Mouse (Mus musculus) thymus, postnatal 10 days (tissue): ENCODE results near the gene Gzmd.
"Not testable (repeated sequence)": the region's sequence is repeated elsewhere in the genome, so short reads cannot be mapped to it uniquely, and the experiment has no call there.

Source experiments
- DNase-seq, 2 experiments: peaks; one replicate each; pipeline ENCODE4 v3.0.0; 2021; ENCODE audit warnings: low spot score in 2 of 2

The Gzmd gene

DNA sequence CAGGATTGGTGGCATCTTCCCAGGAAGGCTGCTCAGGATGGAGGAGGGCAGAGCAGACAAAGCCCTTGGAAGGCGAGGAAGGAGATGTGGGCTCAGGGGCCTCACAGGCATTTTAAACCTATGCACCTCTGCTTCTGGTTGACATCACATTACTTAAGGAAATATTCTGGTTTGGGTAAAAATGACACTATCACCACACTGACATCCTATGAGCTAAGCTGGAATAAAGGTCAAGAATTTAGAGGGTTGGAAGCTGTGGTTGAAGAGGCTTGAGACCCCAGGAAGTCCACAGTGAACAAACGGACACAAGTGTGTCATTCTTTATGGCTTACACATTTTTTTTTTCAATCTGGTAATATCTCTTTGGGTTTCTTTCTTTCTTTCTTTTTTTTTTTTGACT, at the start of gene Gzmd:
Gene Gzmd, minus strand, starts transcription at position 101 of the 400 bp plus-strand sequence.
- DNase-seq, result not testable (repeated sequence)

DNA sequence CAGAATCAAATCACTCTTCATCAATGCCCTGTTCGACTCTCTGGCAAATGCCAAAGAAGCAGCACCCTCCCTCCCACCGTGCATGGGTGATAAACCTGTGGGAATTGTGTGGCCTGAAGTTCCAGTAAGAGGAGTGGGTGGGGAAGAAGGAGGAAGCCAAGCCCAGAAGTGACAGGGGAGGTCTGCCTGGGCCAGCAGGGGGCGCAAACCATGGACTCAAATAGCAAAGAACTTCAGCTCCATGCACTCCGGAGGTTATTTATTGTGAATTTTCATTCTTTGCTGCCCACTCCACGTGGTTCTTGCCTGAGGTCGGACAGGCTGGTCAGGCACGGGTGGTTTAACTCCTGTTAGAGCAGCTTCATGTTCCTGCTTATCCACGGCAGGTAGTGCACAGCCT, 45.2 kb upstream of the Gzmd start:
- peak in 1 of 2 experiments; percentile 51 for DNase-seq

DNA sequence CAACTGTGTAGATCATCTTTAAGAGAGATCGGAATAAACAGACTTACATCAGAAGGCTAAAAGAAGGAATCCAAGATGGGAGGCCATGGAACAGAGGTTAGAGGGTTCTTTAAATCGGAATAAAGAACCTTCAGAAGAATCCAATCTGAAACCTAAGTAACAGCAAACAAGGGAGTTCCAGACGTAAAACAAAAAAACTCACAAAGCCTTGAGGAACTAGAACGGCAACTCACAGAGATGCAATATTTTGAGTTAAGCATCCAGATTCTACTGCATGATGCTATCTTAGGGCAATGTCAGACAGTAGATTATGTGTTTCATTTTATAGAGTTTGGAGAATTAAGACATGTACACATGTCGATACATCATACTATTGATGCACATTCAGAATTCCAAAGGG, 42.1 kb upstream of the Gzmd start, which contains the start of gene Gzmn:
Gene Gzmn, minus strand, starts transcription at position 101 of the 400 bp plus-strand sequence.
- no peak for DNase-seq

DNA sequence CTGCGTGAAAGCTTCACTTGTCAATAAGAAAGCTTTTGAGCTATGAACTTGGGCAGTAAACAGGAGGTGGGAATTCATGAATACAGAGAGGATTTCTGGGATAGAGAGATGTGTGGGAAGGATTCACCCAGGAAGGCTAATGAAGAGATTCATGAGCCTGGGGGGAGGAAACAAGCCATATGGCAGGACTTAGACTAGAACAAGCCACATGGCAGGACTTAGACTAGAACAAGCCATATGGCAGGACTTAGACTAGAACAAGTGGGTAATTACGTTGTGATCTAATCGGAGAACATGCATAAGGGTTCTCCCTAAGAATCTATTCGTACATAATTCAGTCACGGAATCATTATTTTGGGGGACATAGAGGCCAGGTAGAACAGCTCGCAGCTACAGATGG, 41.0 kb upstream of the Gzmd start:
- no peak for DNase-seq

DNA sequence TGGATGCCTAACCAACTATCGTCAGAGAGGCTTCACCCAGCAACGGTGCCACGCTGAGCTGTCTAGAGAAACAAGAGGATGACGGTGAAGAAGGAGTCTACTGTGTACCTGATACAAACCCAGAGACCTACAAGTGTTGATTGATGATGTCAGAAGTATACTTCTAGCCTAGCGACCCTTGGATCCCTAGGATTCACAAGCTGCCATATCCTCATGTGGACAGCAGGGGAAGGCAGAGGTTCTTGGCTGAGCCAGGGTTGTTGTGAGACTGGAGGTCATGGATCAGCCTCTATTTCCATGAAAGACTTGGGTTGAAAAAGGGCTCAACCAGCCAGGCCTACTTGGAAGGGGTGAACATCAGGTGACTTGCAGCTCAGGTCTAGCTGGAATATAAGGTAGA, 40.3 kb upstream of the Gzmd start:
- no peak for DNase-seq

DNA sequence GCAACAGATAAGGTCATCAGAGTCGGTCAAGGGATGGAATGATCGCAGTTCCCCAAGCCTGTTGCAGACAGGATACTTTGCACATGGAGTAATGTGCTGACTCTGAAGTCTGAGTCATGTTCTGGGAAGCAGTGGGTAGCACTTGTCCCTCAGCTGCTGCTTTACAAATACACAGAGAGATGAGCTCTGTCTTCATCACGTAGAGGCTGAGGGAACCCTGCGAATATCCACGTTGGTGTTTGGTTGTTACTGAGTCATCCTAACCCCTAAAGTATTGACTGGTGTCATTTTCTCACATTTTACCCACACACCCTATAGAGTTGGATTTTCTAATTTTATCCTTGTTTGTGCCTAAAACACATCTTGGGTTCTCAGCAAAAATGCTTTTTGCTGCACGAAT, 35.6 kb upstream of the Gzmd start:
- DNase-seq, result no peak

DNA sequence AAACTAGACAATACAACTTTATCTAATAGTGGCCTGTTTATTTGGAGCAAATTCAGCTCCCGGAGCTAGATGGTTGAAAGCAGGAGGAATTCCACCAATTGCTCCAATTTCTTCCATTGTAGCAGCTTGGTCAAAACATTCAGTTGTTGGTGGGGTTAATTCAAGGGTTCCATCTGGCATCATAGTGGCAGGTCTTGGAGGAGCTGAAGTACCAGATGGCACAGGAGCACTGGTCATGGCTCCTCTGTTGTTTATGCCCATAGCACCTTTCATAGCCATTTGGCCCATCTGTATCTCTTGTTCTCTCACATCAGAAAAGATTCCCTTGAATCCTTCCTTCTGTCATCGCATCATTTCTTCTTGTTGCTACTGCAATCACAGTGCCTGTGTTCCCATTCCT, 29.7 kb upstream of the Gzmd start:
- DNase-seq, result no peak

DNA sequence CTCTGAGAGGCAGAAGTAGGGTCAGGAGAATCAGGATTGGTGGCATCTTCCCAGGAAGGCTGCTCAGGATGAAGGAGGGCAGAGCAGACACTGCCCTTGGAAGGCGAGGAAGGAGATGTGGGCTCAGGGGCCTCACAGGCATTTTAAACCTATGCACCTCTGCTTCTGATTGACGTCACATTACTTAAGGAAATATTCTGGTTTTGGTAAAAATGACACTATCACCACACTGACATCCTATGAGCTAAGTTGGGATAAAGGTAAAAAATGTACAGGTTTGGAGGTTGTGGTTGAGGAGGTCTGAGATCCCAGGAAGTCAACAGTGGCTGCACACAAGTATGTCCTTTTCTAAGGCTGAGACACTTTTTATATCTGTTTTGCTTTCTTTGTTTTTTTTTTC, 27.1 kb upstream of the Gzmd start, which contains the start of gene Gzmg:
Gene Gzmg, minus strand, starts transcription at position 101 of the 400 bp plus-strand sequence.
- DNase-seq, result not testable (repeated sequence)

DNA sequence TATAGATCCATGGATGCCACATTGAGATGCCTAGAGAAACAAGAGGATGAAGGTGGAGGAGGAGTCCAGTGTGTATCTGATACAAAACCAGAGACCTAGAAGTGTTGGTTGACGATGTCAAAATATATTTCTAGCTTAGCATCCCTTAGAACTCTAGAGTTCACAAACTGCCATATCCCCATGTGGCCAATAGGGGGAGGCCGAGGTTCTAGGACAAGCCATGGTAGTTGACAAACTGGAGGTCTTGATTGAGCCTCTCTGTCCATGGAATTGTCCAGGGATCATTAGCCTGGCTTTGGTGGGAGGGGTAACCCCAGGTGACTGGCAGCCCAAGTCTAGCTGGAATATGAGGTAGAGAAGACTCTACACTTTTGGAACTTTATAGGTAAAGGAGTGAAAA, 22.9 kb upstream of the Gzmd start:
- DNase-seq, result no peak

DNA sequence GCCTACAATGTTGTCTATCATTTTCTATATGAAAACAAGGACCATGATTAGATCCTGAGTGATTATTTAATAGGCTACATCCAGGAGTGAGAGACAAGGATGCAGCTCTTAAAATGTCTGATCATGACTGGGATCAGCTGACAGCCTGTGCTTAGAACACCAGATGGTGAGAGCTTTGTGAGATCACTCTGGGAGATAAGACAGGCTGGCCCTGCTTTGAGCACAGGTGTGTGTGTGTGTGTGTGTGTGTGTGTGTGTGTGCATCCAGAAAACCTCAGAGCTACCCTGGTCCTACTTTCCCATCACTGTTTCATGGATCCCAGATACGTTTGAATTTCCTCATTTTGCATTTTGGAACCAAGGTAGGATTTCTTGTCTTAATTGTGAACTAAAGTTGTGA, 1.3 kb upstream of the Gzmd start:
- DNase-seq, result not testable (repeated sequence)

DNA sequence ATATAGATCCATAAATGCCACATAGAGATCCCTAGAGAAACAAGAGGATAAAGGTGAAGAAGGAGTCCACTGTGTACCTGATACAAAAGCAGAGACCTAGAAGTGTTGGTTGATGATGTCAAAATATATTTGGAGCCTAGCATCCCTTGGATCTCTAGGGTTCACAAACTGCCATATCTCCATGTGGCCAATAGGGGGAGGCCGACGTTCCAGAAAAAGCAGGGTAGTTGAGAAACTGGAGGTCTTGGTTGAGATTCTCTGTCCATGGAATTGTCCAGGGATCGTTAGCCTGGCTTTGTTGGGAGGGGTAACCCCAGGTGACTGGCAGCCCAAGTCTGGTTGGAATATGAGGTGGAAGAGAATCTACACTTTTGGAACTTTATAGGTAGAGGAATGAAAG, 4.1 kb downstream of the Gzmd start:
- no peak for DNase-seq

DNA sequence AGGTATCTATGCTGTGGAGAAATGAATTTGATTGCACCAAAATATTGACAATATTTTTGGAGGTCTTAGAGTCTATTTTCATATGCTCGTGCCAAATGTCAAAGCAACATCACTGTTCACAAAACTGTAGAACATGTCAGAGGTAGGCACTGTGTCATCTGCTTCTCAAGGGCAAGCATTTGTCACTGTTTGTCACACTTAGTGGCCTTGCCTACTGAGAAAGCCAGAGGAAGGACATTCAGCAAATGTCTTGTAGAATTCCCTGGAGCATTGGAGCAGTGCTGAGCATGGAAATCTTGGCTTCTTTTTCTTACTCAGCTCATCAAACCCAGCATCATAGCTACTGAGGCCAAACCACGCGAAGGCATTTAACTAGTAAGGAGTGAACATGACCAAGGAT, 8.9 kb downstream of the Gzmd start:
- DNase-seq, result no peak

DNA sequence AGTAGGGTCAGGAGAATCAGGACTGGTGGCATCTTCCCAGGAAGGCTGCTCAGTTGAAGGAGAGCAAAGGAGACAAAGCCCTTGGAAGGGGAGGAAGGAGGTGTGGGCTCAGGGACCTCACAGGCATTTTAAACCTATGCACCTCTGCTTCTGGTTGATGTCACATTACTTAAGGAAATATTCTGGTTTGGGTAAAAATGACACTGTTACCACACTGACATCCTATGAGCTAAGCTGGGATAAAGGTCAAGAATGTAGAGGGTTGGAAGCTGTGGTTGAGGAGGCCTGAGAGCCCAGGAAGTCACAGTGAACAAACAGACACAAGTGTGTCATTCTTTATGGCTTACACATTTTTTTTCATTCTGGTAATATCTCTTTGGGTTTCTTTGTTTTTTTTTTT, 11.9 kb downstream of the Gzmd start, which contains the start of gene Gzme:
Gene Gzme, minus strand, starts transcription at position 101 of the 400 bp plus-strand sequence.
- DNase-seq, result no peak

DNA sequence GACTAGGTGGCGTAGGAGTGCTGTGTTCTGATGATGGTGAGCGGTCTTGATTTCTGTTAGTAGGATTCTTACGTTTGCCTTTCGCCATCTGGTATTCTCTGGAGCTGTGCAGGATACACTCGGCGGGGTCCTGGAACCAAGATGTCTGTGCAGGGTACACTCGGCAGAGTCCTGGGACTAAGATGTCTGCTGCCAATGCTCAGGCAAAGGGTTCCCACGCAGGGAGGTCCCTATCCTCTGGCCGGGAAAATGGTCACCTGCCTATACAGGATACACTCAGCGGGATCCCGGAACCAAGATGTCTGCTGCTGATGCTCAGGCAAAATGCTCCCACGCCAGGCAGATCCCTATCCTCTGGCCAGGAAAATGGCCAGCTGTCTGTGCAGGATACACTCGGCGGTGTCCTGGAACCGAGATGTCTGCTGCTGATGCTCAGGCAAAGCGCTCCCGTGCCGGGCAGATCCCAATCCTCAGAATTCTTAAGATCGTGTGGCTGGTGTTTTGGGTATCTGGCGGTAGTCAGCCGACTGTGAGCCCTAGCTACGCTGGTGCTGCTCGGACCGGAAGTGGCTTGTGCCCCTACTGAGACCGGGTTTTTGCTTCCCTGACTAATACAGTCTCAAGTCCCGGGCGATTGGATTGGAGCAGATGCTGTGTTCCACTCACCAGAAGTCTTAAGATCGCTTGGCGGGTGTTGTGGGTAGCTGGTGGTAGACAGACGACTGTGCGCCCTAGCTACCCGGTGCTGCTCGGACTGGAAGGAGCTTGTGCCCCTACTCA, 16.7 kb downstream of the Gzmd start:
- DNase-seq, result not testable (repeated sequence)

DNA sequence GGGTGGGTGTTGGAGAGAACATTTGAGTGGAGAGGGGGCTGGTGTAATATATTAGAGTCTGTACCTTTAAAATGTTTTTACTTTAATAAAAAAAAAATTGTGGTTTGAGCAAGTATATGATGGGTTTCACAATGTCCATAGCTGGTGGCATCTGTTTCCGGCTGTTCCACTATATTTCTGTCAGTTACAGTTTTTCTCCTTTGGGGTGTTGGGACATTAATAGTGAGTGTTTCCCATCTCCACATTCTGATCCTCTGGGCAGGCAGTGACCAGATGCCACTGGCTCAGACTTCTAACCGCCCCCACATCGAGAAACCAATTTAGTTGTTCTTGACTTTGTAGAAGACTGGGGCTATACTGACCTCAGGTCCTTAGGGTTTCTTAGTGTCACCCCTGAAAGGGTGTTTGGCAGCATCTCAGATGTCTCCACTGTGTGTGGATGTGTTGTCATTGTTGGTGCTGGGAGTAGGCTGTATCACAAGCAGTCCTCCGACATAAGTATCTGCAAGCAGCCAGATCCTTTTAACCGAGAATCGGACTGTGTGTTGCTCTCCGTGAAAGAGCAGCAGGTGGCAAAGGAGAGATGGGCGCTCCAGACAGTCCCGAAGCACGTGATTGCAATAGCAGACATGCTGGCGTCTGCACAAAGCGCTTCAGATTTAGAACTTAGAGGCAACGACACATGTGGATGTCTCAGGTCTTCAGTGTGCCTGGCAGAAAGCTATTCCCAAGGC, 26.8 kb downstream of the Gzmd start:
- no peak for DNase-seq

DNA sequence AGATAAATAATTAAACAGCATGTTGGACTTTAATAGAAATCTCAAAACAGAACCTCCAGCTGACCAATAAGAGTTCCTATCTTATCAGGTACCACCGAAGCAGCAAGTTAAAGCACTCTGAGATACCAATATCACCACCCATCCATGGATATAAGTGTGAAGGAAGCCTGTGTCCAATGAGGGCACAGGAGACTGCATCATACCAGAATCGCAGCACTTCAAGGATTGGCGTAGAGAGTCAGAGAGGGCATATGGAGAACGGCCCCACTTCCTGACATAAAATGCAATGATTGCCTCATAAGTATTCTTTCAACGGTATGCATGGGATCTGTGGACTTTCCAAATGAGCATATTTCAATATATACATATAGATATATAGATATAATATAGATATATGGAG, 27.4 kb downstream of the Gzmd start:
- DNase-seq, result no peak

DNA sequence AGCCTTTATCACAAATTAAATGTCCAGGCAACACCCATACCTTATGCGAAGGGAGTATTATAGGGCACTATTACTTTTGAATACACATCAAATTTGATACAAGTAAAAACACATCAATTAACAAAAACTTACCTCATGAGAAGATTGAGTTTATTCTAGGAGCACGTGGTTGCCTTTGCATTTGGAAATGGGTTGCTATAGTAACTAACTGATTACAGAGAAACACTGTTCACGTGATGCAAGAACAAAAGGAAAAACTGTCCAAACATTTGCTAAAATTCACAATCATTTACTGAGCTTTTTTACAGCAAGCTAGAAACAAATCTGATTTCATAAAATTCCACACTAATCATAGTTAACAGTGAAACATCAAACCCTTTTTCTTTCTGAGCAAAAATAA, 29.0 kb downstream of the Gzmd start:
- no peak for DNase-seq

DNA sequence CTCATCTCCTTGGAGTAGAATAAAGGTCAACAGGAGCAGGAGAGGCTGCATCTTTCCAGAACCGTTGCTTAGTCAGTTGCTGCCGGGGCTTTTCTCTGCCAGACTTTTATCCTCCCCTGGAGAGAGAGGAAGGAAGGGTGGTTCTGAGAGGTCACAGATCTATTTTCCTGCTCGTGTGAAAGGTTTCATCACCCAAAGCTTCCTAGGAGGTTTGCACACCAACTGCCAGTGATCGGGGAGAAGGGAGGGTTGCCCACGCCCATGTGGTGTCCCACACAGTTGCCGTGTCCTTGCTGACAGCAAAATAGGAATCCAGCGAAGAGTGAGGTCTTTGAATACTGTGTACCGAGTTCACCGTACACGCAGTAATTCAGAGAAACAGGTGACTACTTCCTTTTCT, 30.0 kb downstream of the Gzmd start, which contains the start of gene Ctsg:
Gene Ctsg, minus strand, starts transcription at position 189 of the 400 bp plus-strand sequence.
- no peak for DNase-seq

DNA sequence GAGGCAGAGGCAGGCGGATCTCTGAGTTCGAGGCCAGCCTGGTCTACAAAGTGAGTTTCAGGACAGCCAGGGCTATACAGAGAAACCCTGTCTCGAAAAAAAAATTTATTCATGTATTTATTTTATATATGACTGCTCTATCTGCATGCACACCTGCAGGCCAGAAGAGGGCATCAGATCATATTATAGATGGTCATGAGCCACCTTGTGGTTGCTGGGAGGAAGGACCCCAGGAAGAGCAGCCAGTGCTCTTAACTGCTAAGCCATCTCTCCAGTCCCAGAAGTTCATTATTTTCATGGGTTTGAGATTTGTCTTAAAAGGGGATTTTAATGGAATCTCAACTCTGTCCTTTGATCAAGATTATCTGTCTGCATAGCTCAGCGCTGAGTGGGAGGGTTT, 33.5 kb downstream of the Gzmd start:
- peak in 1 of 2 experiments; percentile 25 for DNase-seq

DNA sequence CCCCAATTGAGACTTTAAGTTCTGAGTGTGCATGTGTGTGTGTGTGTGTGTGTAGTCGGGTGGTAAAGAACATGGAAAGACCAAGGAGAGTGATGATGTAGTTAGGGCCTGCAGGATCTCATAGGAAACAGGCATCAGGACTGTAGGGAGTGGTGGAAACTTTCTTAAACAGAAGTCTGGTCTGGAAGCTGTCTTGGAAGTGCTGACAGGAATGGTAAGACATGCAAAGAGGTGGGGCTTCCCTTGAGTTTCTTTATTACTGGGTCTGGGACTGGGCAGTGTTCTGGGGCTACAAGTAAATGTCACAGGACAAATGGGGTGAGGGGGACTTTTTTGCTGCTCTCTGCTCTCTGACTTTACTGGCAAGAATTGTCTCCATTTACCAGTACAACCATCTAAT, 34.8 kb downstream of the Gzmd start:
- DNase-seq, result no peak

DNA sequence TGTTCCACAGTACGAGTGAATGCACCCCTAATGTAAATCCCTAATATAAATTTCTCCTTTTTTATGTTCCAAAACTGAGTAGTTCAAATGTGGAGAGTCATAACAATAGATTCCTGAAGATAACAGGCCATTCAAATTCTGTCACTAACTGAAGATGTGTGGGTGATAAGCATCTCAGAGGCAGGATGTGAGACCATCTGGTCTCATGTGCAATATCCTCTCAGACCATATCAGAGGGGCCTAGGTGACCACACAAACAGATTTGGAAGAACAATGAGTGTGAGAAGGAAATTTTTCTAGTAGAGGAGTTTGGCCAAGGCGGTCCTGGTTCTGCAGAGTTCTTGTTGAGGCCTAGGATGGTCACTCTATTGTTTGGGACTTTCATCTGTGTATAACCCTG, 39.1 kb downstream of the Gzmd start:
- no peak for DNase-seq

DNA sequence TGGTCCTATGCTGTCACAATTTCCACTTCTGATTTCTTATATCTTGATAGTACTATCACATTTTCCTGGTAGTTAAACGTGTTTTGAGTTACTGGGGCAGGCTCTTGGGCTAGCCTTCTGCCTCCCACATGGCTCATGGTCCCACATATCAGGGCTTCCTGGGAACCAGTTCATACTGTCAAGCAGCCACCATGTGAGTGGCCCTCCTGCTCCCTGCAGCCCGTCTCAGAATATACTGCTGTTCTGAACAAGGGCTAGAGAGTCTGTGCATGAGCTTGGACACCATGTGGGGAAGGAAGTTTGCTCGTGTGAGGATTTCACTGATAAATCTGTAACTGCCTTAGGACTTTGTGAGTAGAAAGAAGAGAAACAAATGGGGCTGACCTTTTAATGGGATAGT, 45.7 kb downstream of the Gzmd start:
- no peak for DNase-seq

DNA sequence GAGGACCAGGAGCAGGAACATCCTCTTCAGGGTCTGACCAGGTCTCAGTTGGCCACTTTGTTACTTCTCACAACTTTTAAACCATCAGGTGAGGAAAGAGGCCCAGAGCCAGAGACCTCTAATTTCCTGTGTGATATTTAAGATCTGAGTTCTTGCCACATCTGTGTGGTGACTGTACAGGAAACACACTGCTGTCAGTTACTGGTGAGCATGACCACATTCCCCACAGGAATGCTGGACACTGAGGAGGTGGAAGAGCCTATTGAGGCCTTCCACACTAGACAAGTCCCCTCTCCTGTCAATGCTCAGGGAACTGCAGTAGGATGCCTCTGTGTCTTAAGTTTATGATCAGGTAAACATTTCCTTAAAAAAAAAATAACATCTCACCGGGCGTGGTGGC, 47.2 kb downstream of the Gzmd start, which contains the start of gene Mcpt8:
Gene Mcpt8, minus strand, starts transcription at position 107 of the 400 bp plus-strand sequence.
- DNase-seq, result no peak
